Mouse (Mus musculus): ENCODE data around the gene Gimd1.

Gimd1 gene

GRCm38 (mm10) chr3:132629601-132630239 is at the start of gene Gimd1:
Gene Gimd1, plus strand, starts transcription at chr3:132629820.
- DNase-seq (ENCODE audit: low read depth, low spot score) = no peak

- DNase-seq (ENCODE audit: low read depth, low spot score) = no peak
Observed at GRCm38 (mm10) chr3:132581198-132581597, 48.4 kb upstream of the Gimd1 start.

GRCm38 (mm10) chr3:132582339-132582738 is 47.3 kb upstream of the Gimd1 start:
- no peak for DNase-seq (ENCODE audit: low read depth, low spot score)

- no peak for DNase-seq (ENCODE audit: low read depth, low spot score)
Observed at GRCm38 (mm10) chr3:132585122-132585972, 44.3 kb upstream of the Gimd1 start.

GRCm38 (mm10) chr3:132588146-132588545 is 41.5 kb upstream of the Gimd1 start:
- no peak for DNase-seq (ENCODE audit: low read depth, low spot score)

GRCm38 (mm10) chr3:132590010-132590409 is 39.6 kb upstream of the Gimd1 start:
- no peak for DNase-seq (ENCODE audit: low read depth, low spot score)

- DNase-seq (ENCODE audit: low read depth, low spot score) = no peak
Observed at GRCm38 (mm10) chr3:132590604-132591003, 39.0 kb upstream of the Gimd1 start.

GRCm38 (mm10) chr3:132628741-132629140 is 879 bp upstream of the Gimd1 start:
- DNase-seq (ENCODE audit: low read depth, low spot score) = no peak

GRCm38 (mm10) chr3:132633261-132633660 is 3.6 kb downstream of the Gimd1 start:
- no peak for DNase-seq (ENCODE audit: low read depth, low spot score)

GRCm38 (mm10) chr3:132637080-132637479 is 7.5 kb downstream of the Gimd1 start:
- DNase-seq (ENCODE audit: low read depth, low spot score) = no peak

GRCm38 (mm10) chr3:132644071-132644470 is 14.5 kb downstream of the Gimd1 start:
- no peak for DNase-seq (ENCODE audit: low read depth, low spot score)

GRCm38 (mm10) chr3:132646814-132647213 is 17.2 kb downstream of the Gimd1 start:
- DNase-seq (ENCODE audit: low read depth, low spot score) = no peak

GRCm38 (mm10) chr3:132649368-132649767 is 19.7 kb downstream of the Gimd1 start:
- no peak for DNase-seq (ENCODE audit: low read depth, low spot score)

- DNase-seq (ENCODE audit: low read depth, low spot score) = no peak
Observed at GRCm38 (mm10) chr3:132650191-132650590, 20.6 kb downstream of the Gimd1 start.

- DNase-seq (ENCODE audit: low read depth, low spot score) = no peak
Observed at GRCm38 (mm10) chr3:132651776-132652175, 22.2 kb downstream of the Gimd1 start.

GRCm38 (mm10) chr3:132653959-132654358 is 24.3 kb downstream of the Gimd1 start:
- DNase-seq (ENCODE audit: low read depth, low spot score) = no peak

- DNase-seq (ENCODE audit: low read depth, low spot score) = no peak
Observed at GRCm38 (mm10) chr3:132655955-132656354, 26.3 kb downstream of the Gimd1 start.

GRCm38 (mm10) chr3:132677494-132677893 is 47.9 kb downstream of the Gimd1 start:
- DNase-seq (ENCODE audit: low read depth, low spot score) = no peak

GRCm38 (mm10) chr3:132683447-132684230 is 54.0 kb downstream of the Gimd1 start, which contains the start of gene Tbck:
Gene Tbck, plus strand, starts transcription at chr3:132684144.
- DNase-seq (ENCODE audit: low read depth, low spot score) = peak; percentile 91

- DNase-seq (ENCODE audit: low read depth, low spot score) = no peak
Observed at GRCm38 (mm10) chr3:132684231-132684928, 54.8 kb downstream of the Gimd1 start, which contains the start of gene Aimp1. Gene Aimp1, minus strand, starts transcription at chr3:132684370.
